Comparison of ENCODE assay signal across 8 mouse cellular contexts in the genomic region with DNA sequence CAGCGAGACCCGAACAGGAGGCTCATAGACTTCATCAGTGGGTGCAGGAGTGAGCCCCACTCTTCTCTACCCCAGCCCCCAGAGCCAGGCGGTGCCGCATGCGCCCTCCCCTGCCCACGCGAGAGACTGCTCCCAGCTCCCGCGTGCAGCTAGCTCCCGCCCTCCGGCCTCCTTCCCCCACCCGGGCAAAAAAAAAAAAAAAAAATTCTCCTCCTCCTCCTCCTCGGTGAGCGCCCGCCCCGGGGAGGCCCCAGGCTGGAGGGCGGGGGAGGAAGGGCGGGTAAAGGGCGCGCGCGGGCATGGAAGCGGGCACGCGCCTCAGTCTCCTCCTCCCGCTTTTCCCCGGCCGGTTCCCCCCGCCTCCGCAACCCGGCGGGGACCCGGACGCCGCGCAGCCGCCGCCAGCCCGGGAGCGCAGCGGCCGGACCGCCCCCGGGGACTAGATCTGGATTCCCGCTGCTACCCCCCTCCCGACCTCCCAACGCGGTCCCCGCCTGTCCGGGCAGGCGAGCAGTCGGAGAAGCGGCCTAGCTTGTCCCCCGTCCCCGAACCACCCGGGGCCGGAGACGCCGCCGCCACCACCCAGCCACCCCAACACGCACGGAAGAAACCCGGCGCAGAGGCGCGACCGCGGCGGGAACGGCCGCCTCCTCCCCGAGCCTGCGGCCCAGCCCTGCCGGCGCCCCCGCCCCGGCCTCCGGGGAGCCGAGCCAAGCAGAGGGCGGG. TPM values are rescaled to one million over a fixed set of nuclear protein-coding genes. Genes with fewer than 3 reads are reported as not detected.
DNase-seq lines count a peak whose midpoint lies in the region; ATAC-seq and TF ChIP-seq lines count a peak whose summit lies in the region.

No protein-coding gene starts in this region.

- peak overlapping the region; percentile 87 for H3K4me2 ChIP-seq in embryonic facial prominence, embryonic 15.5 days (replicated peaks)
- peak overlapping the region; percentile 91 for H3K4me2 ChIP-seq in kidney, embryonic 14.5 days (replicated peaks; ENCODE audit: low read depth, low read length)
- H3K4me2 ChIP-seq in liver, embryonic 11.5 days, result peak overlapping the region; percentile 99
- H3K4me2 ChIP-seq in myocyte (ENCODE audit: low read depth), result peak overlapping the region; percentile 91

- H3K9ac ChIP-seq in embryonic facial prominence, embryonic 15.5 days, result peak overlapping the region; percentile 97
- H3K9ac ChIP-seq in kidney, embryonic 14.5 days (ENCODE audit: low read depth, low read length), result peak overlapping the region; percentile 100
- H3K9ac ChIP-seq in liver, embryonic 11.5 days (ENCODE audit: low read depth, low read length), result peak overlapping the region; percentile 99

- peak overlapping the region; percentile 87 for H3K4me3 ChIP-seq in bone marrow, adult 2 months (replicated peaks; ENCODE audit: control insufficient read depth, low read depth, low read length)
- peak overlapping the region; percentile 86 for H3K4me3 ChIP-seq in embryonic facial prominence, embryonic 15.5 days (replicated peaks)
- H3K4me3 ChIP-seq in heart, embryonic 10.5 days, result peak overlapping the region; percentile 99
- peak overlapping the region; percentile 100 for H3K4me3 ChIP-seq in kidney, embryonic 14.5 days (ENCODE audit: low read length)
- peak overlapping the region; percentile 73 for H3K4me3 ChIP-seq in liver, embryonic 11.5 days (ENCODE audit: low read depth, low read length)
- H3K4me3 ChIP-seq in myocyte, result peak overlapping the region; percentile 75

- 1% methylated on average over 71 of the region's 80 CpGs for WGBS in bone marrow, adult 2 months
- under 1% methylated on average over 74 of the region's 80 CpGs for WGBS in embryonic facial prominence, embryonic 15.5 days
- under 1% methylated on average over 77 of the region's 80 CpGs for WGBS in heart, embryonic 10.5 days
- WGBS in kidney, embryonic 14.5 days, result under 1% methylated on average over 62 of the region's 80 CpGs
- WGBS in liver, embryonic 11.5 days, result under 1% methylated on average over 67 of the region's 80 CpGs

- no peak for TF ChIP-seq CTCF in bone marrow, adult 2 months (IDR thresholded peaks at IDR 0.05; ENCODE audit: control insufficient read depth, insufficient read depth, low read length)

- H3K27me3 ChIP-seq in embryonic facial prominence, embryonic 15.5 days, result no peaks in the 10 kb centered on the region
- no peaks in the 10 kb centered on the region; the same call in 1 of the 2 replicates for H3K27me3 ChIP-seq in heart, embryonic 10.5 days (ENCODE audit: insufficient read depth, poor library complexity, severe bottlenecking)
- H3K27me3 ChIP-seq in kidney, embryonic 14.5 days (ENCODE audit: control insufficient read depth, insufficient read depth, low read length), result no peaks in the 10 kb centered on the region
- no peaks in the 10 kb centered on the region for H3K27me3 ChIP-seq in liver, embryonic 11.5 days (replicated peaks; ENCODE audit: control insufficient read depth, insufficient read depth, low read length)
- no peaks in the 10 kb centered on the region for H3K27me3 ChIP-seq in myocyte (ENCODE audit: control insufficient read depth, insufficient read depth, insufficient read length)

- no peaks in the 10 kb centered on the region for H3K9me3 ChIP-seq in embryonic facial prominence, embryonic 15.5 days (replicated peaks)
- H3K9me3 ChIP-seq in heart, embryonic 10.5 days, result no peaks in the 10 kb centered on the region
- no peaks in the 10 kb centered on the region for H3K9me3 ChIP-seq in kidney, embryonic 14.5 days (ENCODE audit: control insufficient read depth, low read length)
- H3K9me3 ChIP-seq in liver, embryonic 11.5 days (ENCODE audit: control insufficient read depth, low read length), result no peaks in the 10 kb centered on the region

- peak; percentile 70; the same call in 1 of the 2 replicates for TF ChIP-seq POLR2A in bone marrow, adult 2 months (IDR thresholded peaks at IDR 0.05; ENCODE audit: borderline replicate concordance, control insufficient read depth, low read depth, low read length)
- peak; percentile 29 for TF ChIP-seq POLR2A in myocyte (IDR thresholded peaks at IDR 0.05; ENCODE audit: insufficient read length, low read depth)

- peak; percentile 32 for ATAC-seq in embryonic facial prominence, embryonic 15.5 days (ENCODE audit: insufficient number of reproducible peaks, low FRiP score, low TSS enrichment, low read depth)
- ATAC-seq in kidney, embryonic 14.5 days (ENCODE audit: low FRiP score, low TSS enrichment), result peak; percentile 56
- ATAC-seq in liver, embryonic 11.5 days (replicated peaks; ENCODE audit: low FRiP score), result peak; percentile 68

- peaks cover 5% of the 10 kb centered on the region for H3K4me1 ChIP-seq in bone marrow, adult 2 months (ENCODE audit: control insufficient read depth, insufficient read depth, low read length)
- peaks cover 25% of the 10 kb centered on the region for H3K4me1 ChIP-seq in embryonic facial prominence, embryonic 15.5 days
- peaks cover 28% of the 10 kb centered on the region for H3K4me1 ChIP-seq in heart, embryonic 10.5 days
- H3K4me1 ChIP-seq in kidney, embryonic 14.5 days (ENCODE audit: control insufficient read depth, insufficient read depth, low read length), result peaks cover 8% of the 10 kb centered on the region; the same call in 1 of the 2 replicates
- H3K4me1 ChIP-seq in liver, embryonic 11.5 days (replicated peaks; ENCODE audit: control insufficient read depth, insufficient read depth, low read length), result peaks cover 17% of the 10 kb centered on the region

- peak; percentile 89 for DNase-seq in 416B (ENCODE audit: low read depth)
- DNase-seq in heart, embryonic 10.5 days (ENCODE audit: low spot score), result peak; percentile 96
- peak; percentile 95 for DNase-seq in liver, embryonic 11.5 days (ENCODE audit: low spot score)
- DNase-seq in spleen, postnatal 36 days (ENCODE audit: low spot score in 2 of 2), result peak; percentile 93 to 94

- H3ac ChIP-seq in myocyte (ENCODE audit: control insufficient read depth, insufficient read length), result peak overlapping the region; percentile 98

- H3K36me3 ChIP-seq in embryonic facial prominence, embryonic 15.5 days, result peaks cover 36% of the 10 kb centered on the region
- peaks cover 32% of the 10 kb centered on the region for H3K36me3 ChIP-seq in heart, embryonic 10.5 days
- peaks cover 39% of the 10 kb centered on the region for H3K36me3 ChIP-seq in kidney, embryonic 14.5 days (ENCODE audit: control insufficient read depth, insufficient read depth, low read length)
- peaks cover 17% of the 10 kb centered on the region for H3K36me3 ChIP-seq in liver, embryonic 11.5 days (ENCODE audit: control insufficient read depth, insufficient read depth, low read length)
- peaks cover 14% of the 10 kb centered on the region for H3K36me3 ChIP-seq in myocyte (ENCODE audit: control insufficient read depth, insufficient read depth)

- peaks cover 22% of the 10 kb centered on the region for H3K79me2 ChIP-seq in myocyte (ENCODE audit: control insufficient read depth, insufficient read depth)

- H3K27ac ChIP-seq in bone marrow, adult 2 months (ENCODE audit: control insufficient read depth, insufficient read depth, low read depth, low read length, poor library complexity), result peak overlapping the region; percentile 99
- H3K27ac ChIP-seq in embryonic facial prominence, embryonic 15.5 days (replicated peaks), result peak overlapping the region; percentile 99
- peak overlapping the region; percentile 100 for H3K27ac ChIP-seq in heart, embryonic 10.5 days
- H3K27ac ChIP-seq in kidney, embryonic 14.5 days (ENCODE audit: low read depth, low read length), result peak overlapping the region; percentile 99
- peak overlapping the region; percentile 93 for H3K27ac ChIP-seq in liver, embryonic 11.5 days (ENCODE audit: low read depth, low read length)

RNA-seq across cellular contexts. Expression of gene Ubtf, which starts 2.8 kb away (rescaled TPM):
- 95.0 and 126 TPM in 2 replicates for polyA plus RNA-seq in bone marrow, adult 2 months (2011; ENCODE audit: insufficient read depth, insufficient read length, low replicate concordance, missing spikeins)
- polyA plus RNA-seq in embryonic facial prominence, embryonic 15.5 days (2015; fragmentation: Nextera tagmentation; extraction: Ambion mirVana), result 86.6 and 87.3 TPM in 2 replicates
- polyA plus RNA-seq in heart, embryonic 10.5 days (2016; fragmentation: Nextera tagmentation; extraction: Ambion mirVana), result 60.4 and 75.4 TPM in 2 replicates
- 86.5 and 105 TPM in 2 replicates for polyA plus RNA-seq in kidney, embryonic 14.5 days (2014; fragmentation: Nextera tagmentation; extraction: Ambion mirVana)
- polyA plus RNA-seq in liver, embryonic 11.5 days (2014; fragmentation: Nextera tagmentation; extraction: Ambion mirVana), result 104 and 108 TPM in 2 replicates
- polyA plus RNA-seq in myocyte (2012; fragmentation: generic; extraction: Trizol), result 58.6 TPM

RNA-seq across cellular contexts. Expression of gene Atxn7l3, which starts 20.3 kb away (rescaled TPM):
- polyA plus RNA-seq in bone marrow, adult 2 months (2011; ENCODE audit: insufficient read depth, insufficient read length, low replicate concordance, missing spikeins), result 18.3 and 30.4 TPM in 2 replicates
- polyA plus RNA-seq in embryonic facial prominence, embryonic 15.5 days (2015; fragmentation: Nextera tagmentation; extraction: Ambion mirVana), result 18.4 and 20.0 TPM in 2 replicates
- 9.1 and 14.3 TPM in 2 replicates for polyA plus RNA-seq in heart, embryonic 10.5 days (2016; fragmentation: Nextera tagmentation; extraction: Ambion mirVana)
- 15.2 and 18.6 TPM in 2 replicates for polyA plus RNA-seq in kidney, embryonic 14.5 days (2014; fragmentation: Nextera tagmentation; extraction: Ambion mirVana)
- polyA plus RNA-seq in liver, embryonic 11.5 days (2014; fragmentation: Nextera tagmentation; extraction: Ambion mirVana), result 11.4 and 14.7 TPM in 2 replicates
- polyA plus RNA-seq in myocyte (2012; fragmentation: generic; extraction: Trizol), result 39.5 TPM

RNA-seq across cellular contexts. Expression of gene Tmub2, which starts 32.0 kb away (rescaled TPM):
- 20.4 and 36.9 TPM in 2 replicates for polyA plus RNA-seq in bone marrow, adult 2 months (2011; ENCODE audit: insufficient read depth, insufficient read length, low replicate concordance, missing spikeins)
- polyA plus RNA-seq in embryonic facial prominence, embryonic 15.5 days (2015; fragmentation: Nextera tagmentation; extraction: Ambion mirVana), result 58.3 and 59.5 TPM in 2 replicates
- 40.1 and 41.8 TPM in 2 replicates for polyA plus RNA-seq in heart, embryonic 10.5 days (2016; fragmentation: Nextera tagmentation; extraction: Ambion mirVana)
- 41.6 and 54.2 TPM in 2 replicates for polyA plus RNA-seq in kidney, embryonic 14.5 days (2014; fragmentation: Nextera tagmentation; extraction: Ambion mirVana)
- polyA plus RNA-seq in liver, embryonic 11.5 days (2014; fragmentation: Nextera tagmentation; extraction: Ambion mirVana), result 41.6 and 44.8 TPM in 2 replicates
- 39.5 TPM for polyA plus RNA-seq in myocyte (2012; fragmentation: generic; extraction: Trizol)

RNA-seq across cellular contexts. Expression of gene Asb16, which starts 48.2 kb away (rescaled TPM):
- 0.52 TPM in 1 of 2 replicates, not detected in the other for polyA plus RNA-seq in bone marrow, adult 2 months (2011; ENCODE audit: insufficient read depth, insufficient read length, low replicate concordance, missing spikeins)
- 0.12 and 0.26 TPM in 2 replicates for polyA plus RNA-seq in embryonic facial prominence, embryonic 15.5 days (2015; fragmentation: Nextera tagmentation; extraction: Ambion mirVana)
- polyA plus RNA-seq in heart, embryonic 10.5 days (2016; fragmentation: Nextera tagmentation; extraction: Ambion mirVana), result 0.06 and 0.08 TPM in 2 replicates
- polyA plus RNA-seq in kidney, embryonic 14.5 days (2014; fragmentation: Nextera tagmentation; extraction: Ambion mirVana), result 0.09 TPM in 1 of 2 replicates, not detected in the other
- 0.05 and 0.12 TPM in 2 replicates for polyA plus RNA-seq in liver, embryonic 11.5 days (2014; fragmentation: Nextera tagmentation; extraction: Ambion mirVana)
- 5.1 TPM for polyA plus RNA-seq in myocyte (2012; fragmentation: generic; extraction: Trizol)

RNA-seq across cellular contexts. Expression of gene Slc4a1, which starts 49.3 kb away (rescaled TPM):
- polyA plus RNA-seq in bone marrow, adult 2 months (2011; ENCODE audit: insufficient read depth, insufficient read length, low replicate concordance, missing spikeins), result 762 and 950 TPM in 2 replicates
- polyA plus RNA-seq in embryonic facial prominence, embryonic 15.5 days (2015; fragmentation: Nextera tagmentation; extraction: Ambion mirVana), result 5.0 and 5.2 TPM in 2 replicates
- polyA plus RNA-seq in heart, embryonic 10.5 days (2016; fragmentation: Nextera tagmentation; extraction: Ambion mirVana), result 88.9 and 128 TPM in 2 replicates
- 3.0 and 3.3 TPM in 2 replicates for polyA plus RNA-seq in kidney, embryonic 14.5 days (2014; fragmentation: Nextera tagmentation; extraction: Ambion mirVana)
- 191 and 229 TPM in 2 replicates for polyA plus RNA-seq in liver, embryonic 11.5 days (2014; fragmentation: Nextera tagmentation; extraction: Ambion mirVana)
- polyA plus RNA-seq in myocyte (2012; fragmentation: generic; extraction: Trizol), result not detected

Comparison
In these comparisons a context has a peak if more than half of its experiments do, and no peak if none do; other contexts are left out.
1. Peak in every context shown above with its lines: DNase-seq, ATAC-seq, H3K4me3 ChIP-seq and H3K27ac ChIP-seq.